Mouse (Mus musculus): Measurements from ENCODE around the gene Olfr1340.

Gene Olfr1340

DNA sequence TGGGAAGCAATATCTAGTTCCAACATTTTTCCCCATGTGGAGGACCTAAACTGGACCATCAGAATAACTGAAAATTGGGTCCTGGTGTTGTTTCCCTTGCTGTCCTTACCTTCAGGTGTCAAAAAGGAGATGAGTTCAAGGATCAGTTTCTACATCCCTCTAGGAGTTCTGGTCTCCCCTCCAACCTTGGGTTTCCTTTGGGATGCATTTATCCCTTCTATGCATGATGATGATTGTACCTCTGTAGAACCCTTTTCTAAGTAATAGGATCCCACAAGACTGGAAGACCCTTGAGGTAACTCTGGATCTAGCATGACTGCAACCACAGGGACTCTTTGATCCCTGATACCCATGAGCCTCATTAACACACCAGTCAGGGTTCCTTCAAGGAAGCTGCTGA lies at the start of gene Olfr1340:
Olfr1340 (plus strand) TSS at position 301 of the 400 bp plus-strand sequence.
- no peak for DNase-seq (ENCODE audit: low read depth in 2 of 2, low spot score in 2 of 2)

DNA sequence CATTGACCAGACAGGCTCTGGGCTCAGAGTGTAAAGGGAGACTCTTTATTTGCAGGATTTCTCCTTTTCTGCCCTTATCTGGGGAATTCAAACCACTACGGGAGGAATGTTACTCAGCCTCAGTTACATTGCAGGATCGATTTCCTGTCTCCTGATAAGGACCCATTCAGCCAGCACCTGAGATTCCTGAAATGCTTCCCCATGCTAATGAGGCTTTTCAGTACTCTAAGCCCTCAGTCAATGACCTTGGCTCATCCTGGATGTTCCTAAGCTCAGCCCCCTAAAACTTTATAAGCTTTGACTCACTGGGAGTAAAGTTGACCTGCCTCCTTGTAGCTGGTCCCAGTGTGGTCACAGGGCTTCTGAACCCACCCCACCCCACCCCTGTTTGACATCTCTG lies 32.9 kb upstream of the Olfr1340 start:
- DNase-seq (ENCODE audit: low read depth in 2 of 2, low spot score in 2 of 2) = no peak

DNA sequence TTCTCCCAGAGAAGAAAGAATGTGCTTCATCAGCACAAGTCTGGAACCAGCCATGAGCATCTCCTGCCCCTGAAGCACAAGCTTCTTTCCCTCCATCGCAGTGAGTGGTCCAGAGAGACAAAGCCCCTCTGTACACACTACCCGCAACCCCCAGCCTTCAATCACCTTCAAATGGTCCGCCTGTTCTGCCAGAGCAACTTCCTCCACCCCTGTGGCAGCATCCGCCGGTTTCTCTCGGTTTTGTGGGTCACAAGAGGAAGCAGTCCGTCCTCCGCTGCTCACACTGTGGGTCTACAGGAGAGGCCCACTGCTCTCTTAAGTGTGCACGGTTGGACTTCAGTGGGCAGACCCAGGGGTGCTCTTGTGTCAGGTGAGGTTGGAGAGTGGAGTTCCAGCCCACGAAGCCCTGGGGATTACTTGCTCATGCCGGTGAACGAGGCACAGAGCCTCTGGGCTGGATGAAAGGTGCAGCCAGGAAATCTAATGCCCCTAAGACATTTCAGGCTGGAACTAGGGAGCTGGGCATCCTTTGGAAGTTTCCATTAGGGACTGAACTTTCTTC lies 27.4 kb upstream of the Olfr1340 start, which contains the start of gene Olfr1342:
Olfr1342 (minus strand) TSS at position 345 of the 562 bp plus-strand sequence.
- no peak for DNase-seq (ENCODE audit: low read depth in 2 of 2, low spot score in 2 of 2)

GRCm38 (mm10) chr4:118693812-118694211 lies 26.1 kb upstream of the Olfr1340 start:
- no peak for DNase-seq (ENCODE audit: low read depth in 2 of 2, low spot score in 2 of 2)

DNA sequence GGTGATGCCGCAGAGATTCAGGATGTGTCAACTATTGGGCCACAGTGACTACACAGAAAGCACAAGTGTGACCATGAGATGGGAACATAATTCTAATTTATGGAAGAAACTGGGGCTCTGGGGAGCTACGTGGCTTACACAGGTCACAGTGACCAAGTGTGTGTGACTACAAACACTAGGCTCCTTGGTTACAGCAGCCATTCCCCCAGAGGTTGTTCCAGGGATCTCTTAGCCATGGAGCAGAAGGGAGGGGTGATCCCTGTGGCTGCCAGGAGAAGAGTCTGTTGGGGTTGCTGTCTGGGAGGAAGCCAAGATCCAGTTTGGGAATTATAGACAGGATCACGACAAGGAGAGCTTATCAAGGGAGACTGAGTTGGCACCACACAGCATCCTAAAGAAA lies 16.7 kb upstream of the Olfr1340 start, which contains the start of gene Olfr1341:
Olfr1341 (plus strand) TSS at position 301 of the 400 bp plus-strand sequence.
- DNase-seq (ENCODE audit: low read depth in 2 of 2, low spot score in 2 of 2) = no peak

- DNase-seq (ENCODE audit: low read depth in 2 of 2, low spot score in 2 of 2) = no peak
Observed at GRCm38 (mm10) chr4:118708086-118708485, 11.9 kb upstream of the Olfr1340 start.

- no peak for DNase-seq (ENCODE audit: low read depth in 2 of 2, low spot score in 2 of 2)
Observed at GRCm38 (mm10) chr4:118711656-118712055, 8.3 kb upstream of the Olfr1340 start.

GRCm38 (mm10) chr4:118721742-118722483 lies 2.0 kb downstream of the Olfr1340 start:
- no peak for DNase-seq (ENCODE audit: low read depth in 2 of 2, low spot score in 2 of 2)

DNA sequence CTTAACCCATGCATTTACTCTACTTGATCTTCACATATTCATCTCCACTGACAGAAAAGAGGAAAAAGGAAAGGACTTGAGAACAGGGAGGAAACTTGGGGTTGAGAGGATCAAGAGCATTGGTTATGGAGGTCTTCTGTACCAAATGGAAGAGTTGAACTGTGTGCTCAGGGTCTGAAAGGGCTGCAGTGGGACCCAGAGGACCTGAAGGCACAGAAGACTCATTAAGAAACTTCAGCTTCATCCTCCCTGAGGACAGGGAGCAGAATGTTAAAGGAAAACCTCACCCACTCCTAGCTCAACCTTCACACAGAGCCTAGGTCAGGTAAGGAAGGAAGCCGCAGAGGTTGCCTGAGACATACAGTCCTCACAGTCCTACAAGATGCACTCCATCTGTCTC lies 11.9 kb downstream of the Olfr1340 start, which contains the start of gene Olfr1339:
Olfr1339 (plus strand) TSS at position 301 of the 400 bp plus-strand sequence.
- DNase-seq (ENCODE audit: low read depth in 2 of 2, low spot score in 2 of 2) = no peak

DNA sequence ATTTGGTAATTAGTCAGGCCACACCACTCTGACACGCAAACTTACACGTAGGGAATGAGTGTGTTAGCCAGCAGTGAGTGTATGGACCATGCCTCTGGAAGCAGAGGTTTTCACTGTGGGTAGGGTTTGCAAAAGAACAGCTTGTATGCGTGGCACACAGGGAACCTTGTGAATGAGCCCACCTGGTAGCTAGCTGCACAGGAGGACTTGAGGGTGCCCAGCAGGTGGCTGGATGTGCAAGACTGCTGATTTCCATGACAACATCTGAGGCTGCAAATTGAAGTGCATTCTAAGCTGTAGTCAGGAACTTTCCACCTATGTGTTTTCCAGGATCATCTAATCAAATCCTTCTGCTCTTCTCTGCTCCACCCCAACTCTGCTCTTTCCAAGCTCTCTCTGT lies 19.6 kb downstream of the Olfr1340 start:
- DNase-seq (ENCODE audit: low read depth in 2 of 2, low spot score in 2 of 2) = no peak

DNA sequence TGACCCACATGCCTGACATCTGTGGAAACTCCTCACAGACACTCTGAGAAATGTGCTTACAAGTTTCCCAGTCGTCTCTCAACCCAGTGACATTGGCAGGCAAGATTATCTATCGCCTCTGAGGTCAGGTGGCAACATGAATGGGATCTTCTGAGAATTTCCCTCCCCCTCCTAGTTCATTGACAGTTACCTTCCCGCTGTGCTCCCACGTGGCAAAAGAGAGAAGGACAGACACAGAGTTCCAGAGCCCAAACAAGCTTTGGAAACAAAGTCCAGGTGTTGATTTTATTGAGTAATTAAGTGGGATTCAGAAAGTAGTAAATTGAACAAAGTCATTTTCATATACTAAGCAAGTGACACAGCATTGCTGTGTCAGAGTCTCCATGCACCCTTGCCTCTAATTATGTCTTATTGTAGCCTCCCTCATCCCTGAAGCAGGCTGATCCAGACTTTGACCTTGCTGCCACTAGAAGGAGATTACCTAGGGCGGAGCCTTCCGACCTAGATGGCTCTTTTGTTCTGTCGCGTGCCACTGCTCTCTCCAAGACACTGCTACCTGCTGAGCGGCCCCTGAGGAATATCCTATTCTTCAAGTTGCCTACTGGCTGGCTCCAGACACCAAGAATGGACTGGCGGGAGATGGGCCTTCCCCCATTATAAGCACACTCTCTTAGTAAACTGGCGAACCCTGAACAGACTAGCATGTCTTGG lies 21.2 kb downstream of the Olfr1340 start:
- no peak for DNase-seq (ENCODE audit: low read depth in 2 of 2, low spot score in 2 of 2)

DNA sequence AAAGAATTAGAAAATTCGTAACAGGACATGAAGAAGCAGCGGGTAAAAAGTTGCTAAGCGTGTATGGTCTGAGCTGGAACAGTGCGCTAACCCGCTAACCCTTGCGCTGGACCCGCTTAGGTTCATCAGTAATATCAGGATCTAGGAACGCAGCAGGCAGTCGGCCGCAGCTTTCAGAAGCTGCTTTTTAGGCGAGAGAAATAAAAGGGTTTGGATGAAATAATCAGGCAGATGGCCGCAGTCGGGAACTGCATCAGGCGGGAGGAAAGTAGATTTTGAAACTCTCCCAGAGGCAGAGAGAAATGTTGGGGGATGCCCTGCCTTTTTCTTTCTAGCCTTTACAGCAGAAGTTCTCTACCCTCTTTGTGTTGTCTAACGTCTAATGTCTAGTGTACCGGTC lies 21.9 kb downstream of the Olfr1340 start:
- no peak for DNase-seq (ENCODE audit: low read depth in 2 of 2, low spot score in 2 of 2)

DNA sequence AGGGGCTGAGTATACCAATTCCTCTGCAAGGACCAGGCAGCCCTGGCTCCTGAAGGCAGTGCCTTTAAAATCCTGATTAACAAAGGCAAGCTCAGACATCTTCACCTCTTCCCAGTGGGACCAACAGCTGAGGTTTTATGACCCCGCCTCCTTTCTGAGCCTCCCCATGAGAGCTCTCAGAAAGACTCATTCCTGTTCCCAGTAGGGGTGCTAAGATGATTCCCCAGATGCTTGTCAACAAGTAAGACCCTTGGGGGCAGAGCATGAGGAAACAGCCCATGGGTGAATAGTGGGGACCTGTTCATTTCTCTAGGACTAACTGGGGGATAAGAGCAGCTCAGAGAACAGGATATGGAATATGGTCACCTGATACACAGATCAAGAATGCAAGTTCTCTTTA lies 38.7 kb downstream of the Olfr1340 start, which contains the start of gene Olfr1338:
Olfr1338 (minus strand) TSS at position 101 of the 400 bp plus-strand sequence.
- no peak for DNase-seq (ENCODE audit: low read depth in 2 of 2, low spot score in 2 of 2)
